Mouse (Mus musculus) midbrain, postnatal 0 days (tissue): Measurements from ENCODE around the gene Rbm33. TPM values are rescaled to one million over a fixed set of nuclear protein-coding genes. Genes with fewer than 3 reads are reported as not detected.

Experiments used
- ATAC-seq: fragments of 200-750 bp; cut with Nextera tagmentation; 2 replicates; pipeline ENCODE4 v1.8.0; 2017; ENCODE audit warnings: moderate number of reproducible peaks, mild to moderate bottlenecking, moderate TSS enrichment, moderate library complexity; ENCODE audit not compliant: low FRiP score
- DNase-seq: peaks from one replicate; pipeline ENCODE4 v3.0.0-alpha.2; 2015; ENCODE audit warnings: low spot score
- H3K27ac ChIP-seq: fragments of 300-500 bp; sonication (generic); 2 replicates; pipeline ENCODE4 v1.5.1; 2014; ENCODE audit warnings: low read depth, mild to moderate bottlenecking, low read length, mixed read lengths
- H3K27me3 ChIP-seq: fragments of 300-500 bp; sonication (generic); 2 replicates; pipeline ENCODE4 v1.6.1; 2014; ENCODE audit warnings: low read length, control low read depth, mixed read lengths; ENCODE audit not compliant: insufficient read depth
- H3K36me3 ChIP-seq: fragments of 300-500 bp; sonication (generic); 2 replicates; pipeline ENCODE4 v1.6.1; 2014; ENCODE audit warnings: low read length, control low read depth, mixed read lengths; ENCODE audit not compliant: insufficient read depth
- H3K4me1 ChIP-seq: fragments of 300-500 bp; sonication (generic); 2 replicates; pipeline ENCODE4 v1.6.1; 2014; ENCODE audit warnings: mild to moderate bottlenecking, control low read depth, antibody characterized with exemption, low read length, mixed read lengths; ENCODE audit not compliant: insufficient read depth
- H3K4me2 ChIP-seq: fragments of 300-500 bp; sonication (generic); 2 replicates; pipeline ENCODE4 v1.6.1; 2014; ENCODE audit warnings: low read depth, mild to moderate bottlenecking, low read length, mixed read lengths; ENCODE audit not compliant: poor library complexity, severe bottlenecking
- H3K4me3 ChIP-seq: fragments of 300-500 bp; sonication (generic); 2 replicates; pipeline ENCODE4 v1.5.1; 2014; ENCODE audit warnings: low read depth, mild to moderate bottlenecking, low read length, moderate library complexity
- H3K9ac ChIP-seq: fragments of 300-500 bp; sonication (generic); replicated peaks from 2 replicates; pipeline ENCODE4 v1.6.1; 2014; ENCODE audit warnings: mild to moderate bottlenecking, low read length, moderate library complexity, mixed read lengths; ENCODE audit not compliant: poor library complexity, severe bottlenecking
- H3K9me3 ChIP-seq: fragments of 300-500 bp; sonication (generic); 2 replicates; pipeline ENCODE4 v1.6.1; 2016; ENCODE audit warnings: low read length, control low read depth
- CTCF ChIP-seq: IDR thresholded peaks from 2 replicates; pipeline ENCODE4 v1.5.1; 2016; ENCODE audit warnings: antibody characterized with exemption, mild to moderate bottlenecking
- WGBS: fragments of 180-500 bp; shearing (Covaris S2); extraction: QIAGEN DNeasy Blood & Tissue Kit; methylation state at CpG from one replicate; pipeline ENCODE4 v1.1.7; 2014; 5-methylcytosine and 5-hydroxymethylcytosine counted together
- polyA plus RNA-seq: library from polyadenylated mRNA; unstranded; fragments of >200 nt; fragmentation: Nextera tagmentation; extraction: Ambion mirVana; gene quantifications from 2 replicates; pipeline ENCODE4 v1.2.1, GENCODE M21; 2015
- total RNA-seq: library from RNA; depleted of rRNA; stranded (reverse); fragments of >200 nt; gene quantifications from 2 replicates; pipeline ENCODE4 v1.2.3, GENCODE M21; 2014; rRNA removed

The Rbm33 gene
- total RNA-seq (31.6 and 36.1 TPM in 2 replicates), polyA plus RNA-seq (10.3 and 13.8 TPM in 2 replicates)

- H3K4me2 ChIP-seq, result peak within 1 kb of the TSS; percentile 57
- H3K4me1 ChIP-seq, result peaks cover 21% of the 10 kb centered on the region; the same call in 1 of the 2 replicates
- no peaks in the 10 kb centered on the region for H3K27me3 ChIP-seq
- WGBS, result under 1% methylated on average over 73 of the region's 76 CpGs
- H3K9ac ChIP-seq, result peak within 1 kb of the TSS; percentile 100
- H3K36me3 ChIP-seq, result no peaks in the 10 kb centered on the region
- DNase-seq, result peak; percentile 97
- peak within 1 kb of the TSS; percentile 99 for H3K4me3 ChIP-seq
- ATAC-seq, result peak; percentile 94
- peak within 1 kb of the TSS; percentile 100 for H3K27ac ChIP-seq
- peak; percentile 21 for TF ChIP-seq CTCF
- H3K9me3 ChIP-seq, result no peaks in the 10 kb centered on the region
Measured at GRCm38 (mm10) chr5:28316722-28317245, at the start of gene Rbm33. Rbm33 (plus strand) TSS chr5:28317121.

DNA sequence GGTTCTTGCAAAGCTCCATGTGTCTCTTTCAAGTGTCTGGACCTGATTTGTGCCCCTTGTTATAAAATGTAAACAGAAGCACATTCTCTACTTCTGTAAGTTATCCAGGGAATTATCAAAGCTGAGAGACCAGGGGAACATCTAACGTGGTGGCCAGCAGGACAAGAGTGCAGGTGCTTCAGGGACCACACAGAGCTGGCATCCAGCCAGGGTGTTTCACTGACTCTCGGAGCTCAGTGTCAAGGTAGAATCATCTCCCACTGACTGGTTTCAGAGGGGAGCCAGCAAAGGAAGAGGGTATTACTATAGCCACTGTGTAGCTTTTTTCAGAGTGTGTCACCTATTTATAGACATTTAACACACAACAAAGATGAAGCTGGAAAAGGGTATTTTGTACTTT, 49.3 kb upstream of the Rbm33 start:
- Histone ChIP-seq H3K9ac (no peak overlapping the region), H3K27me3 (no peaks in the 10 kb centered on the region), H3K4me2 (no peak overlapping the region), H3K27ac (no peak overlapping the region), H3K4me3 (no peak overlapping the region), H3K9me3 (no peaks in the 10 kb centered on the region), H3K36me3 (no peaks in the 10 kb centered on the region), H3K4me1 (no peaks in the 10 kb centered on the region)
- no peak for TF ChIP-seq CTCF
- no peak for DNase-seq
- 49% methylated on average over 2 of the region's 2 CpGs for WGBS
- ATAC-seq, result no peak

- H3K4me3 ChIP-seq, result no peak overlapping the region
- no peaks in the 10 kb centered on the region for H3K36me3 ChIP-seq
- no peak for TF ChIP-seq CTCF
- no peak overlapping the region for H3K27ac ChIP-seq
- no peak for ATAC-seq
- H3K27me3 ChIP-seq, result no peaks in the 10 kb centered on the region
- no peak overlapping the region for H3K4me2 ChIP-seq
- no peak for DNase-seq
- no peak overlapping the region for H3K9ac ChIP-seq
- H3K4me1 ChIP-seq, result no peaks in the 10 kb centered on the region
- H3K9me3 ChIP-seq, result no peaks in the 10 kb centered on the region
- 71% methylated on average over 6 of the region's 6 CpGs for WGBS
Measured at GRCm38 (mm10) chr5:28269469-28269991, 47.4 kb upstream of the Rbm33 start.

DNA sequence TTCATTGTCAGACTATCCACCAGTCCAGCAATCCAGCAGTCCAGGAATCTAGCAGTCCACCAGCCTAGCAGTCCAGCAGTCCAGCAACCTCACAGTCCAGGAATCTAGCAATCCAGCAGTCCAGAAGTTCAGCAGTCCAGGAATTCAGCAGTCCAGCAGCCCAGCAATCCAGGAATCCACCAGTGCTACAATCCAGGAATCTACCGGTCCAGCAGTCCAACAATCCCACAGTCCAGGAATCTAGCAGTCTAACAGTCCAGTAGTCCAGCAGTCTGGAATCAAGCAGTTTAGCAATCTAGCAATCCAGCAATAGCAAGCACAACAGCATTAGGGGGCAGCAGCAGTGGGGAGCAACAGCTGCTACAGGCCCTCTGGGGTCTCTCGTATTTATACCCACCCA, 44.1 kb upstream of the Rbm33 start:
- Histone ChIP-seq H3K36me3 (no peaks in the 10 kb centered on the region), H3K27me3 (no peaks in the 10 kb centered on the region), H3K9me3 (no peaks in the 10 kb centered on the region), H3K4me2 (no peak overlapping the region), H3K4me3 (no peak overlapping the region), H3K27ac (no peak overlapping the region), H3K9ac (no peak overlapping the region), H3K4me1 (no peaks in the 10 kb centered on the region)
- DNase-seq, result no peak
- 81% methylated on average over 2 of the region's 2 CpGs for WGBS
- no peak for ATAC-seq
- TF ChIP-seq CTCF, result no peak

- no peaks in the 10 kb centered on the region for H3K27me3 ChIP-seq
- no peak overlapping the region for H3K27ac ChIP-seq
- no peaks in the 10 kb centered on the region for H3K4me1 ChIP-seq
- H3K9me3 ChIP-seq, result no peaks in the 10 kb centered on the region
- no peak overlapping the region for H3K9ac ChIP-seq
- WGBS, result 61% methylated on average over 2 of the region's 2 CpGs
- no peak overlapping the region for H3K4me2 ChIP-seq
- no peaks in the 10 kb centered on the region for H3K36me3 ChIP-seq
- no peak overlapping the region for H3K4me3 ChIP-seq
- DNase-seq (no peak), ATAC-seq (no peak)
- no peak for TF ChIP-seq CTCF
Measured at GRCm38 (mm10) chr5:28277279-28277678, 39.6 kb upstream of the Rbm33 start.

DNA sequence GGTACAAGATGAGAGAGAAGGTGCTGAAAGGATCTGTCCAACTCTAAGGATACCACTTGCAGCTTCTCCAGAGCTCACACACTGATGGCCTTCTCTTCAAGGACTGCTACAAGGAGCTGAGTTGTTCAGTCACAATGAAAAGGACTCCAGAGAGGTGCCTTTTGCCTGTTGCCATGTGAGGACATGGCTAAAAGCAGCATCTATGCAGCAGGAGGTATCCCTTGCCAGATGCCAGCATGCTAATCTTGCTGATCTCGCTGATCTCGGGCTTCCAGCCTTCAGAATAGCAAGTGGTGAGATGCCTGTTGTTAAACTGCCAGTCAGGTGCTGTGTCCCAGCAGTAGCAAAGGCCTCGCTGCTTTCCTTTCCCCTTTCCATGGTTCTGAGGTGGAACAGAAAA, 27.8 kb upstream of the Rbm33 start:
- no peak for TF ChIP-seq CTCF
- no peaks in the 10 kb centered on the region for H3K36me3 ChIP-seq
- DNase-seq (no peak), ATAC-seq (no peak)
- H3K9me3 ChIP-seq, result no peaks in the 10 kb centered on the region
- no peak overlapping the region for H3K9ac ChIP-seq
- no peak overlapping the region for H3K4me3 ChIP-seq
- H3K4me1 ChIP-seq, result no peaks in the 10 kb centered on the region
- H3K4me2 ChIP-seq, result no peak overlapping the region
- WGBS, result 32% methylated on average over 3 of the region's 3 CpGs
- no peaks in the 10 kb centered on the region for H3K27me3 ChIP-seq
- H3K27ac ChIP-seq, result no peak overlapping the region
